13 mouse cellular contexts compared by ENCODE assay signal in genomic region chr2:48380140-48380539, GRCm38 (mm10).
DNase-seq lines count a peak whose midpoint lies in the region; ATAC-seq lines count a peak whose summit lies in the region.
"Had no signal": no experiment of that assay in that cellular context is flagged by ENCODE, and none has a peak within 500 bp of the region (broad histone marks: within the 10 kb centered on the region; RNA-seq: fewer than 3 reads in every experiment).

No protein-coding gene starts in this region.

- H3K36me3 ChIP-seq in heart, embryonic 12.5 days = no peaks in the 10 kb centered on the region
- H3K36me3 ChIP-seq in embryonic facial prominence, embryonic 14.5 days (ENCODE audit: control insufficient read depth, insufficient read depth, low read length) = no peaks in the 10 kb centered on the region
- H3K36me3 ChIP-seq: hindbrain, embryonic 15.5 days had no signal

- no peaks in the 10 kb centered on the region for H3K27me3 ChIP-seq in heart, embryonic 12.5 days (replicated peaks)
- H3K27me3 ChIP-seq in embryonic facial prominence, embryonic 14.5 days (replicated peaks; ENCODE audit: control insufficient read depth, insufficient read depth, low read length) = no peaks in the 10 kb centered on the region
- H3K27me3 ChIP-seq: hindbrain, embryonic 15.5 days had no signal

- ATAC-seq in heart, embryonic 12.5 days (ENCODE audit: insufficient number of reproducible peaks, low FRiP score) = no peak
- ATAC-seq in embryonic facial prominence, embryonic 14.5 days (ENCODE audit: low read depth) = peak; percentile 91

- WGBS in heart, embryonic 12.5 days = 33% methylated on average over 5 of the region's 5 CpGs
- 40% methylated on average over 5 of the region's 5 CpGs for WGBS in embryonic facial prominence, embryonic 14.5 days

- H3K4me3 ChIP-seq in heart, embryonic 12.5 days = no peak overlapping the region
- no peak overlapping the region for H3K4me3 ChIP-seq in embryonic facial prominence, embryonic 14.5 days (ENCODE audit: low read depth, low read length)
- H3K4me3 ChIP-seq: hindbrain, embryonic 15.5 days had no signal

- H3K27ac ChIP-seq in heart, embryonic 12.5 days (ENCODE audit: poor library complexity, severe bottlenecking) = no peak overlapping the region
- no peak overlapping the region for H3K27ac ChIP-seq in embryonic facial prominence, embryonic 14.5 days (replicated peaks; ENCODE audit: low read depth, low read length)
- H3K27ac ChIP-seq: hindbrain, embryonic 15.5 days; macrophage had no signal

- DNase-seq in heart, adult 8-10 months (ENCODE audit: low spot score) = peak; percentile 31
- DNase-seq in Muller cell, postnatal 12 days (ENCODE audit: inconsistent ontology term) = peak; percentile 1
- peak; percentile 85 for DNase-seq in embryonic facial prominence, embryonic 14.5 days (ENCODE audit: low spot score)
- peak; percentile 67 for DNase-seq in lung, postnatal 10 days
- DNase-seq in adrenal gland, postnatal 25 days = no peak
- DNase-seq in left cerebral cortex, postnatal 36 days (ENCODE audit: low spot score in 2 of 2) = no peak
- DNase-seq: cerebellum, adult 9-11 months; gastrocnemius, postnatal 14 days; kidney, adult 9 months; left cerebral cortex, postnatal 4 days had no signal

- intact Hi-C loops in left cerebral cortex, postnatal 36 days (cut with DNase I) = no loop called here

- H3K9me3 ChIP-seq in heart, embryonic 12.5 days (replicated peaks) = no peaks in the 10 kb centered on the region
- no peaks in the 10 kb centered on the region for H3K9me3 ChIP-seq in embryonic facial prominence, embryonic 14.5 days (ENCODE audit: control insufficient read depth, low read length)
- H3K9me3 ChIP-seq: hindbrain, embryonic 15.5 days had no signal

- H3K4me1 ChIP-seq in heart, embryonic 12.5 days (replicated peaks) = peaks cover 5% of the 10 kb centered on the region; the same call in 1 of the 2 replicates
- H3K4me1 ChIP-seq in embryonic facial prominence, embryonic 14.5 days (ENCODE audit: control insufficient read depth, insufficient read depth, low read length) = peaks cover 3% of the 10 kb centered on the region; the same call in 1 of the 2 replicates
- H3K4me1 ChIP-seq: hindbrain, embryonic 15.5 days had no signal

- no peak overlapping the region for H3K9ac ChIP-seq in heart, embryonic 12.5 days
- H3K9ac ChIP-seq in embryonic facial prominence, embryonic 14.5 days (ENCODE audit: low read depth, low read length) = no peak overlapping the region
- H3K9ac ChIP-seq: hindbrain, embryonic 15.5 days had no signal

- no peak overlapping the region for H3K4me2 ChIP-seq in heart, embryonic 12.5 days
- no peak overlapping the region for H3K4me2 ChIP-seq in embryonic facial prominence, embryonic 14.5 days (ENCODE audit: low read depth, low read length)
- H3K4me2 ChIP-seq: hindbrain, embryonic 15.5 days had no signal

Comparison
In these comparisons a context has a peak if more than half of its experiments do, and no peak if none do; other contexts are left out.
1. DNase-seq: peak in heart, adult 8-10 months (single experiment), Muller cell, postnatal 12 days (single experiment), embryonic facial prominence, embryonic 14.5 days (single experiment) and lung, postnatal 10 days (single experiment); none in adrenal gland, postnatal 25 days (single experiment) and left cerebral cortex, postnatal 36 days (0 of 2).